Mouse (Mus musculus): ENCODE measurements at regions not wholly inside any gene's neighbourhood (a gene's known extent, or its start where the extent isn't known, plus 50 kb on each side); places are given as distances from the start of the nearest gene placed in this dataset.

GRCm38 (mm10) chr9:63087195-63087594, 61.6 kb downstream of the Skor1 start:
- 47% methylated on average over 4 of the region's 4 CpGs for WGBS
- no peak overlapping the region for H3K4me2 ChIP-seq
- no peak for ATAC-seq (ENCODE audit: borderline replicate concordance, extremely low read depth, low FRiP score, low TSS enrichment)

GRCm38 (mm10) chr9:63086671-63087070, 62.1 kb downstream of the Skor1 start:
- H3K4me2 ChIP-seq = no peak overlapping the region
- H3K9ac ChIP-seq = no peak overlapping the region
- H3K27me3 ChIP-seq = no peaks in the 10 kb centered on the region
- no peak overlapping the region for H3K4me3 ChIP-seq
- 64% methylated on average over 1 of the region's 1 CpGs for WGBS
- ATAC-seq (ENCODE audit: borderline replicate concordance, extremely low read depth, low FRiP score, low TSS enrichment) = no peak
- no peaks in the 10 kb centered on the region for H3K36me3 ChIP-seq
- no peaks in the 10 kb centered on the region for H3K9me3 ChIP-seq
- H3K4me1 ChIP-seq = peaks cover 18% of the 10 kb centered on the region
- no peak overlapping the region for H3K27ac ChIP-seq

More at GRCm38 (mm10) chr9:63087195-63087594, 61.6 kb downstream of the Skor1 start:
- Histone ChIP-seq H3K27ac (no peak overlapping the region), H3K27me3 (no peaks in the 10 kb centered on the region), H3K9ac (no peak overlapping the region), H3K4me1 (peaks cover 23% of the 10 kb centered on the region), H3K36me3 (no peaks in the 10 kb centered on the region), H3K9me3 (no peaks in the 10 kb centered on the region), H3K4me3 (no peak overlapping the region)

- Histone ChIP-seq H3K4me3 (no peak overlapping the region), H3K4me1 (0 out of 2 replicates have a peak, but pooled peaks cover 5% of the 10 kb centered on the region), H3K36me3 (no peaks in the 10 kb centered on the region), H3K9me3 (no peaks in the 10 kb centered on the region), H3K4me2 (no peak overlapping the region), H3K9ac (no peak overlapping the region), H3K27ac (no peak overlapping the region), H3K27me3 (no peaks in the 10 kb centered on the region)
- WGBS = 73% methylated on average over 7 of the region's 7 CpGs
- ATAC-seq (ENCODE audit: borderline replicate concordance, extremely low read depth, low FRiP score, low TSS enrichment) = no peak
Measured at GRCm38 (mm10) chr9:63082830-63083229, 65.9 kb downstream of the Skor1 start.

GRCm38 (mm10) chr9:63082311-63082710, 66.5 kb downstream of the Skor1 start:
- no peak for ATAC-seq (ENCODE audit: borderline replicate concordance, extremely low read depth, low FRiP score, low TSS enrichment)
- no peaks in the 10 kb centered on the region for H3K36me3 ChIP-seq

DNA sequence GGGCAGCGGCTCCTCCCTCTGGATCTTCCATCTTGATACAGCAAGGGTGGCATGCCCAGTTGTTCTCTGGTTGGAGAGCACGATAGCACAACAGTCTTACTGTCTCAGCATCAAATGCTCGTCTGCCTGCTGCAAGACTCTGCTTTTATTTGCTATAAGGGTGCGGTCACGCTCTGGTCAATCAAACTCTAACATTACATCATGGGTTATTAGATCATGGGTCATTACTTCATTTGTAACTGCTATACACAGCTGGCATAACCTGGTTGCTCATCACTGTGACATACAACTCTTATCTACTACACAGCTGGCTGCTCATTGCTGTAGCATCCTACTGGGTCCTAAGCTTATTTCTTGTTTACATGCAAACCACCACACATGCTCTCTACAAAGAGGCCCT, 68.4 kb downstream of the Skor1 start:
- H3K4me2 ChIP-seq = no peak overlapping the region
- peaks cover 3% of the 10 kb centered on the region for H3K4me1 ChIP-seq
- no peaks in the 10 kb centered on the region for H3K9me3 ChIP-seq
- no peaks in the 10 kb centered on the region for H3K27me3 ChIP-seq
- WGBS = 83% methylated on average over 5 of the region's 5 CpGs
- H3K9ac ChIP-seq = no peak overlapping the region
- no peak overlapping the region for H3K4me3 ChIP-seq
- no peak for ATAC-seq (ENCODE audit: borderline replicate concordance, extremely low read depth, low FRiP score, low TSS enrichment)
- H3K36me3 ChIP-seq = no peaks in the 10 kb centered on the region
- H3K27ac ChIP-seq = no peak overlapping the region

More at GRCm38 (mm10) chr9:63082311-63082710, 66.5 kb downstream of the Skor1 start:
- Histone ChIP-seq H3K4me2 (no peak overlapping the region), H3K9me3 (no peaks in the 10 kb centered on the region), H3K4me1 (0 out of 2 replicates have a peak, but pooled peaks cover 5% of the 10 kb centered on the region), H3K9ac (no peak overlapping the region), H3K27ac (no peak overlapping the region), H3K4me3 (no peak overlapping the region), H3K27me3 (no peaks in the 10 kb centered on the region)
- 70% methylated on average over 3 of the region's 3 CpGs for whole genome bisulfite sequencing

- no peak overlapping the region for H3K4me3 ChIP-seq
- no peaks in the 10 kb centered on the region for H3K36me3 ChIP-seq
- H3K4me1 ChIP-seq = peaks cover 34% of the 10 kb centered on the region
- H3K4me2 ChIP-seq = no peak overlapping the region
- ATAC-seq (ENCODE audit: borderline replicate concordance, extremely low read depth, low FRiP score, low TSS enrichment) = peak; percentile 73; the same call in 1 of the 2 replicates
- peak overlapping the region; percentile 89 for H3K27ac ChIP-seq
- WGBS = 26% methylated on average over 5 of the region's 5 CpGs
- no peak overlapping the region for H3K9ac ChIP-seq
- no peaks in the 10 kb centered on the region for H3K27me3 ChIP-seq
- H3K9me3 ChIP-seq = no peaks in the 10 kb centered on the region
Measured at GRCm38 (mm10) chr9:63075252-63075651, 73.5 kb downstream of the Skor1 start.

GRCm38 (mm10) chr9:63074803-63075202, 74.0 kb downstream of the Skor1 start:
- Histone ChIP-seq H3K9me3 (no peaks in the 10 kb centered on the region), H3K36me3 (no peaks in the 10 kb centered on the region), H3K4me2 (peak overlapping the region; percentile 22), H3K27me3 (no peaks in the 10 kb centered on the region), H3K27ac (peak overlapping the region; percentile 89), H3K4me1 (peaks cover 38% of the 10 kb centered on the region), H3K4me3 (no peak overlapping the region), H3K9ac (no peak overlapping the region)
- 26% methylated on average over 7 of the region's 7 CpGs for WGBS
- peak; percentile 73 for ATAC-seq (ENCODE audit: borderline replicate concordance, extremely low read depth, low FRiP score, low TSS enrichment)

DNA sequence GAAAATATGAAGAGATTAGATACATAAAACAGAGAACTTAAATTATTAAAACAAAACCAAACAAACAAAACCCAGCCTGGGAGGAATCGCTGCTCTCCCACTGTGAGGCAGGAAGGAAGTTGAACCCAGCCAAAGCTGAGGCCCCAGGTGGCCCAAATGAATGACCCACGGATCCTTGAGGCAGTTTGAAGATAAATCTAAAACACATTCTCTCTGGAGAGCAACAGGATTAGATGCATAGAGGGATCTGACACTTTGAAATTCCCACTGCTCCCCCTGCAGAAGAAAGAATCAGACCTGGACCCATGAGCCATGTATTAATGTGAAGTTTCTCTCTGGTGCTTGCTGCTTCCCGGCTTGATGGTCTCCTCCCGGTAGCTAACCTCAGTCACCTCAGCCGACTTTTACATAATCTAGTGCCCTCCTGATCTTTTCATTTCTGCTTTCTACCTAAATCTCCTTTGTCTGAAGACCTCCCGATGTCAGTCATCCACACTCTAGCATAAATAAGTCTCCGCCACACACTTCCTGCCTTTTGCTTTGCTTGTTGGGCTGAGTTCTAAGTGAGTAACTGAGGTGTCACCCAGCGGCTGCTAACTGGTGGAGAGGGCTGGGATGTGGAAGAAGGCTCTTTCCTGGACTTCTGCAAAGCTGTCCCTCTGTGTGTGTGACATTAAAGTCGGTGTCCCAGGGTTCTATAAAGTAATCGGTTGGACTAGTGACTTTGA, 74.6 kb downstream of the Skor1 start:
- Histone ChIP-seq H3K27me3 (no peaks in the 10 kb centered on the region), H3K9me3 (no peaks in the 10 kb centered on the region), H3K4me1 (peaks cover 44% of the 10 kb centered on the region), H3K27ac (peak overlapping the region; percentile 89), H3K4me3 (no peak overlapping the region), H3K4me2 (peak overlapping the region; percentile 22), H3K9ac (no peak overlapping the region), H3K36me3 (no peaks in the 10 kb centered on the region)
- no peak for ATAC-seq (ENCODE audit: borderline replicate concordance, extremely low read depth, low FRiP score, low TSS enrichment)
- WGBS = 11% methylated on average over 10 of the region's 10 CpGs

DNA sequence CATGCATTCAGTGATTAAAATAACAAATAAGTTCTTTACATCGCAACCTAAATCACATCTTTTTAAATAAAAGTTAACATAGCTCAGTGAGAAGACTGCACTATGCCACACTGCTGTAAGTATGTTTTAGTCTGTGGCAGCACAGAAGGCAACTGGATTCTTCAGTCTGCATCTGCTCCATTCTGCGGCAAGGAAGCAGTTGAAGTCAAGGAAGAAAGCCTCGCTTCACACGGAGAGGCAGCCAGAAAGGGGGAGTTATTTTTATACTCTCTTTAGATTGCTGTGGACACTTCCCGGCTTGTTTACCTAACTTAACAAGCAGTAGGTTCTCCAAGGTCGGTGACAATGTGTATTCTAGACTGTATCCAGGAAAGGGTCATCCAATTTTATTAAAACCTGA, 77.7 kb downstream of the Skor1 start:
- H3K4me2 ChIP-seq = no peak overlapping the region
- H3K9me3 ChIP-seq = no peaks in the 10 kb centered on the region
- WGBS = 20% methylated on average over 6 of the region's 6 CpGs
- H3K27me3 ChIP-seq = no peaks in the 10 kb centered on the region
- no peak overlapping the region for H3K9ac ChIP-seq
- H3K4me3 ChIP-seq = no peak overlapping the region
- H3K4me1 ChIP-seq = peaks cover 44% of the 10 kb centered on the region
- ATAC-seq (ENCODE audit: borderline replicate concordance, extremely low read depth, low FRiP score, low TSS enrichment) = no peak
- H3K36me3 ChIP-seq = no peaks in the 10 kb centered on the region
- H3K27ac ChIP-seq = no peak overlapping the region; the same call in 1 of the 2 replicates

GRCm38 (mm10) chr9:63069919-63070318, 78.8 kb downstream of the Skor1 start:
- Histone ChIP-seq H3K27me3 (no peaks in the 10 kb centered on the region), H3K9me3 (no peaks in the 10 kb centered on the region), H3K4me2 (no peak overlapping the region), H3K27ac (no peak overlapping the region), H3K36me3 (no peaks in the 10 kb centered on the region), H3K9ac (no peak overlapping the region), H3K4me1 (peaks cover 37% of the 10 kb centered on the region), H3K4me3 (no peak overlapping the region)
- ATAC-seq (ENCODE audit: borderline replicate concordance, extremely low read depth, low FRiP score, low TSS enrichment) = no peak
- WGBS = 55% methylated on average over 6 of the region's 6 CpGs

- no peak for ATAC-seq (ENCODE audit: borderline replicate concordance, extremely low read depth, low FRiP score, low TSS enrichment)
- Histone ChIP-seq H3K27ac (no peak overlapping the region), H3K9ac (no peak overlapping the region), H3K27me3 (no peaks in the 10 kb centered on the region), H3K36me3 (no peaks in the 10 kb centered on the region), H3K4me1 (peaks cover 22% of the 10 kb centered on the region), H3K4me3 (no peak overlapping the region), H3K9me3 (peaks cover 10% of the 10 kb centered on the region; the same call in 1 of the 2 replicates), H3K4me2 (no peak overlapping the region)
- 66% methylated on average over 2 of the region's 2 CpGs for WGBS
Measured at GRCm38 (mm10) chr9:63067054-63067406, 79.3 kb upstream of the Pias1 start.

DNA sequence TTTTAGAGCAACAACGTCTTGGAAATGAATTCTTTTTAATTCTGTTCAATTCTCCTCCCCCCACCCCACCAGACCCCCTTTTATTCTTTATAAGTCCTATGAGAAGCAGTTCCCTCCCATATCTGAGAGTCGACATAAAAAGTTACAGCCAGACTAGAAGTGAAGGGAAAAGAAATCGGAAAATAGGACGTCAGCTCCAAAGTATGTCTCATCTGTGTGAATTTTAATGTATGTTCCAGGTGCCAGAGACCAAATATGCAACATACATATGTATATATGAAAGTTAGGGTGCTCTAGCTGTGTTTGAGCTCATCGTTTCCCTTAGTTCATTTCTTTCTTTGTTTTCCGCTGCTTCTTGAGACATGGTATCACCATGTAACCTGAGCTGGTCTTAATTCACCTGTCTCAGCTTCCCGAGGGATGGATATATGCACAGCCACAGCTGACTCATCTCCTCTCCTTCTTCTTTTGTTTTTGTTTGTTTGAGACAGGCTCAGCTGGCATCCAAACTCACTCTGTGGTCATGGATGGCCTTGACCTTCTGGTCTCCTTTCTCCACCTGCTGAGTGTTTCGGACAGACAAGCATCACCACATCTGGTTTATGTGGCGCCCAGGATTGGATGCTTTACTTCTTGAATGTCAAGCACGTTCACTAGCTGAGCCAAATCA, 78.8 kb upstream of the Pias1 start:
- Histone ChIP-seq H3K9ac (no peak overlapping the region), H3K9me3 (peaks cover 10% of the 10 kb centered on the region; the same call in 1 of the 2 replicates), H3K4me2 (no peak overlapping the region), H3K36me3 (no peaks in the 10 kb centered on the region), H3K4me3 (no peak overlapping the region), H3K4me1 (peaks cover 20% of the 10 kb centered on the region), H3K27me3 (no peaks in the 10 kb centered on the region), H3K27ac (no peak overlapping the region)
- ATAC-seq (ENCODE audit: borderline replicate concordance, extremely low read depth, low FRiP score, low TSS enrichment) = no peak
- WGBS = 63% methylated on average over 10 of the region's 10 CpGs
